Mouse (Mus musculus) embryonic fibroblast, embryonic 13.5 days (primary cell): ENCODE measurements around the gene Apol9a.

ENCODE experiments used
- CTCF ChIP-seq: IDR thresholded peaks from 2 replicates; pipeline ENCODE4 v1.5.1; 2011; ENCODE audit warnings: mild to moderate bottlenecking, control low read depth, low read length, moderate library complexity, borderline replicate concordance; ENCODE audit not compliant: insufficient read depth
- POLR2A ChIP-seq: IDR thresholded peaks from 2 replicates; pipeline ENCODE4 v1.6.1; 2011; ENCODE audit warnings: low read depth, mild to moderate bottlenecking, control low read depth, low read length, moderate library complexity

- TF ChIP-seq CTCF (no peak), POLR2A (no peak)
Observed at GRCm38 (mm10) chr15:77362952-77363351, 48.0 kb downstream of the Apol9a start.
